Mouse (Mus musculus): ENCODE measurements at regions not wholly inside any gene's neighbourhood (a gene's known extent, or its start where the extent isn't known, plus 50 kb on each side); places are given as distances from the start of the nearest gene placed in this dataset.
"Not testable (repeated sequence)": the region's sequence is repeated elsewhere in the genome, so short reads cannot be mapped to it uniquely, and the experiment has no call there.

DNA sequence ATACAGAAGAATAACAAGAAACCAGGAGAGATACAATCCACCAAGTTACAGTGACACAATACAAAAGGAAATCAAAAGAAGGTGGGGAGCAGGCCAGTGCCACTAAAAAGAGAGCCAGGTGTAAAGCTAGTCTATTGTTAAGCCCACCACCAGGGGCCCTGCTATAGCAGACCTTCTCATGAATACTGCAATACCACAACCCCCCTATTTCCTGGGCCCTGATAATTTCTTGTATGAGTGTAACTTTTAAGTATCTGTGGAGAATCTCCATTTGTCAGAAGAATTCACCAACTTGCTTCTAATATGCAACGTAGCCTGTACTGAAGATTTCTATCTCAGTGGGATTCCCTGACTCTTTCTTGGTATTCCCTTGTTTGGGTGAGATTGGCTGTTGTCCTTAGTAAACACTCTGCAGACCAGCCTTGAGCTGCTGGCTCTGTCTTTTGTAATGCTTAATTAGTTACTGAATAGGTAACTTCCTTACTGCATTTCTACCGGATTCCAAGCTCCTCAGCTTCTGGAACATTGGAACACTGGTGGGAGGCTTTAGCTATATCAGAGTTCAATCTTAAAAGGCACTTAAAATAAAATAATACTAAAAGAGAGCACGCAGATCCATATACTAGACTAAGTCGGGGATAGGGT, 120.5 kb upstream of the Mon1b start:
- not testable (repeated sequence) for DNase-seq (ENCODE audit: low read depth, low spot score); H3K79me2 ChIP-seq (ENCODE audit: control insufficient read depth, insufficient read depth, low read length, poor library complexity); H3K27me3 ChIP-seq (ENCODE audit: control insufficient read depth in 1 of 2, insufficient read depth in 2 of 2, low read length in 2 of 2); H3K27ac ChIP-seq (ENCODE audit: control insufficient read depth, low read depth, low read length); H3K9me3 ChIP-seq (replicated peaks; ENCODE audit: insufficient read depth, low read length); H3K9ac ChIP-seq (ENCODE audit: control insufficient read depth, low read depth, low read length, poor library complexity, severe bottlenecking); H3K4me1 ChIP-seq (ENCODE audit: control insufficient read depth in 1 of 2, insufficient read depth in 2 of 2, low read length in 2 of 2); H3K36me3 ChIP-seq (ENCODE audit: control insufficient read depth in 1 of 2, insufficient read depth in 2 of 2, low read length in 2 of 2); H3K4me3 ChIP-seq (ENCODE audit: control insufficient read depth in 1 of 2, insufficient read depth in 1 of 2, low read depth in 2 of 2, low read length in 2 of 2)

DNA sequence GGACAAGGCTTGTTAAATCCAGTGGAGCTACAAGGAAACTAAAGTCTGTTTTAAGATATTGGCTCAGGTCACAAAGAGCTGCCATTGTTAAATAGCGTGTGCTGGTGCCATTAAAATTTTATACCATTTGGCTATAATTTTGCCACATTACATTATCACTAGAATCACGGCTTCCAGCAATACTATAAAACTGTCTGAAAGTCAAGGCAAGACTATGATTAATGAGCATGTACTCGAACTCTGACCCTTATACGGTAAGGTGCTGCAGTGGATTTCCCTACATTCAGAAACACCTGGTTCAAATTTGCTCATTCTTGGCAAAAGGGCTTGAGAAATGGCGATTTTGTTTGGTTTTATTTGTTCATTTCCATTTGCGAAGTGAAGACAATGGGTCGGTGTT, 119.2 kb upstream of the Mon1b start:
- H3K36me3 ChIP-seq (ENCODE audit: control insufficient read depth in 1 of 2, insufficient read depth in 2 of 2, low read length in 2 of 2), result no peaks in the 10 kb centered on the region
- H3K27me3 ChIP-seq (ENCODE audit: control insufficient read depth in 1 of 2, insufficient read depth in 2 of 2, low read length in 2 of 2), result no peaks in the 10 kb centered on the region
- H3K9ac ChIP-seq (ENCODE audit: control insufficient read depth, low read depth, low read length, poor library complexity, severe bottlenecking), result no peak overlapping the region
- no peaks in the 10 kb centered on the region for H3K9me3 ChIP-seq (replicated peaks; ENCODE audit: insufficient read depth, low read length)
- H3K4me1 ChIP-seq (ENCODE audit: control insufficient read depth in 1 of 2, insufficient read depth in 2 of 2, low read length in 2 of 2), result no peaks in the 10 kb centered on the region
- no peaks in the 10 kb centered on the region for H3K79me2 ChIP-seq (ENCODE audit: control insufficient read depth, insufficient read depth, low read length, poor library complexity)
- H3K27ac ChIP-seq (ENCODE audit: control insufficient read depth, low read depth, low read length), result no peak overlapping the region
- H3K4me3 ChIP-seq (ENCODE audit: control insufficient read depth in 1 of 2, insufficient read depth in 1 of 2, low read depth in 2 of 2, low read length in 2 of 2), result no peak overlapping the region
- TF ChIP-seq MYC (IDR thresholded peaks at IDR 0.05; ENCODE audit: low read depth, low read length) (no peak), MEF2A (IDR thresholded peaks at IDR 0.05; ENCODE audit: extremely low read depth, insufficient replicate concordance, low read depth, low read length, poor library complexity, severe bottlenecking) (no peak), ETS1 (IDR thresholded peaks at IDR 0.05; ENCODE audit: low read depth, low read length) (no peak), RCOR1 (IDR thresholded peaks at IDR 0.05; ENCODE audit: low read depth, low read length) (no peak), POLR2AphosphoS5 (IDR thresholded peaks at IDR 0.05; ENCODE audit: borderline replicate concordance, low read depth, low read length) (no peak), POLR2AphosphoS2 (IDR thresholded peaks at IDR 0.05; ENCODE audit: low read length) (no peak), MAZ (IDR thresholded peaks at IDR 0.05; ENCODE audit: low read depth, low read length) (no peak), TBP (IDR thresholded peaks at IDR 0.05; ENCODE audit: low read depth, low read length) (no peak)
- no peak for DNase-seq (ENCODE audit: low read depth, low spot score)

DNA sequence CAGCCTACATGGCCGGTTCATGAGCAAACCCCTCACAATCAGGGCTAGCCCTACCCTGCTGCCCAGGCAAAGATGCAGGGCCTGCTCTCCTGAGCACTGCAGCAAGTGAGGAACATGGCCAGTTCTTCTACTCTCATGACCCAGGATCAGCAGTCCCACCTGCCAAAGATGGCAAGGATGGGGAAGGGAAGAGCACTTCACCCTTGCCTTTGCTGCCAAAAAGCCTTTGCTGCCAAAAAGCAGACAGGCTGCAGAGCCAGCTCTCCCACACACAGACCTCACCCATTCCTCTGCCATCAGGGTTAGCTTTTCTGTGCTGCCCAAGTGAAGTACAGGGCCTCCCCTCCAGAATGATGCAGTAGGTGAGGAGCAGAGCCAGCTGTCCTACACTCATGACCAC, 117.5 kb upstream of the Mon1b start:
- no peaks in the 10 kb centered on the region for H3K9me3 ChIP-seq (replicated peaks; ENCODE audit: insufficient read depth, low read length)
- no peak overlapping the region for H3K4me3 ChIP-seq (ENCODE audit: control insufficient read depth in 1 of 2, insufficient read depth in 1 of 2, low read depth in 2 of 2, low read length in 2 of 2)

More for the DNA sequence above, 117.5 kb upstream of the Mon1b start:
- Histone ChIP-seq H3K9ac (ENCODE audit: control insufficient read depth, low read depth, low read length, poor library complexity, severe bottlenecking) (no peak overlapping the region), H3K27me3 (ENCODE audit: control insufficient read depth in 1 of 2, insufficient read depth in 2 of 2, low read length in 2 of 2) (no peaks in the 10 kb centered on the region), H3K27ac (ENCODE audit: control insufficient read depth, low read depth, low read length) (no peak overlapping the region), H3K79me2 (ENCODE audit: control insufficient read depth, insufficient read depth, low read length, poor library complexity) (no peaks in the 10 kb centered on the region), H3K36me3 (ENCODE audit: control insufficient read depth in 1 of 2, insufficient read depth in 2 of 2, low read length in 2 of 2) (no peaks in the 10 kb centered on the region), H3K4me1 (ENCODE audit: control insufficient read depth in 1 of 2, insufficient read depth in 2 of 2, low read length in 2 of 2) (no peaks in the 10 kb centered on the region)
- DNase-seq (ENCODE audit: low read depth, low spot score), result no peak
- TF ChIP-seq E2F4 (IDR thresholded peaks at IDR 0.05; ENCODE audit: borderline replicate concordance, low read depth, low read length) (no peak), MXI1 (IDR thresholded peaks at IDR 0.05; ENCODE audit: low read depth, low read length) (no peak), USF1 (IDR thresholded peaks at IDR 0.05; ENCODE audit: low read depth, low read length) (no peak), HCFC1 (IDR thresholded peaks at IDR 0.05; ENCODE audit: low read depth, low read length) (no peak), ZMIZ1 (IDR thresholded peaks at IDR 0.05; ENCODE audit: low read depth, low read length) (no peak), ZNF384 (IDR thresholded peaks at IDR 0.05; ENCODE audit: low read depth, low read length) (no peak), NRF1 (IDR thresholded peaks at IDR 0.05; ENCODE audit: insufficient read depth, low read depth, low read length, poor library complexity, severe bottlenecking) (no peak), POLR2AphosphoS2 (IDR thresholded peaks at IDR 0.05; ENCODE audit: low read length) (no peak)
